Mouse (Mus musculus): Measurements from ENCODE around the gene Nf2. TPM values are rescaled to one million over a fixed set of nuclear protein-coding genes. Genes with fewer than 3 reads are reported as not detected.

Gene Nf2
- polyA plus RNA-seq, 1 experiment from 2014 or later: 64.0 TPM

DNA sequence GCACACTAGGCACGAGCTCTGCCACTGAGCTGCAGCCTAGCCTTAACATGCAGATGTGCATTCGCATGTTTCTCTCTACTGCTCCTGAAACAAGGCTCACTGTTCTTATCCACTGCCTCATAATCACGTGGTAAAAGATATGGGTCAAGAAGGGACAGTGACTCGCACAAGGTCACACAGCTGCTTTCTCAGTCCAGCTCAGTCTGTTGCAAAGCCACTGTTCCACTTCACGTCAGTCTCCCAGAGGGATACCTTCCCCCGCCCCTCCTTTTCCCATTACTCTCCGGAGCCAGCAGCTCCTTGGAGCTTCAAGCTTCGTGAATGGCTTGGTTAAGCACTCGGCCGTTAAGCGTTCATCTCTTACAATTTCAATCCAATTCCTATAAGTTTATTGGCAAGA, 128.9 kb downstream of the Nf2 start:
- WGBS: 60% methylated on average over 11 of the region's 11 CpGs
- ATAC-seq (ENCODE audit: low FRiP score, low TSS enrichment) (no peak), DNase-seq (peak; percentile 27)
- Histone ChIP-seq H3K4me3 (replicated peaks; ENCODE audit: low read depth, low read length) (no peak overlapping the region), H3K4me1 (ENCODE audit: control insufficient read depth, insufficient read depth, low read length) (no peaks in the 10 kb centered on the region), H3K36me3 (ENCODE audit: control insufficient read depth, insufficient read depth, low read length) (peaks cover 25% of the 10 kb centered on the region), H3K27ac (replicated peaks; ENCODE audit: low read depth, low read length) (no peak overlapping the region), H3K9ac (replicated peaks; ENCODE audit: low read length) (no peak overlapping the region), H3K27me3 (ENCODE audit: control insufficient read depth, insufficient read depth, low read length) (no peaks in the 10 kb centered on the region), H3K9me3 (ENCODE audit: control insufficient read depth, low read length) (no peaks in the 10 kb centered on the region), H3K4me2 (ENCODE audit: low read length) (no peak overlapping the region)

DNA sequence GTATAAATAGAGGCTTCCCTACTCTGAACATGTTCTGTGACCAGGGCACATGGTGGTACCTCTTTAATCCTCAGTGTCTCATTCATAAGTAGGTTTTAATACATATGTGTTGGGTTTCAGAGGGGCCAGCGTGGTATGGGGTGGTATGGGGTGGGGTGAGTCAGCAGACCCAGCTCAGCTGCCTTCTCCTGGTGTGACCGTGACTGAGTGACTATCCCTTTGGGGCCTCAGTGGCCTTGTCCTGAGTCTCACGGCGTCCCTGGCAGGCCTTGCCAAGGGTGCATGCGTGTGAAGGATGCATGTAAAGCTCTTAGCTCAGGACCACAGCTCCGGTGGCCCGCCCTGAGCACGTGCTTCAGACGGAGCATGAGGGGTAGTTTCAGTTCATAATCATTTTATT, 129.4 kb downstream of the Nf2 start:
- no peak for DNase-seq
- no peak overlapping the region for H3K4me2 ChIP-seq (ENCODE audit: low read length)
- WGBS: 88% methylated on average over 9 of the region's 9 CpGs
- no peaks in the 10 kb centered on the region for H3K27me3 ChIP-seq (ENCODE audit: control insufficient read depth, insufficient read depth, low read length)
- no peak overlapping the region for H3K4me3 ChIP-seq (replicated peaks; ENCODE audit: low read depth, low read length)
- H3K27ac ChIP-seq (replicated peaks; ENCODE audit: low read depth, low read length): no peak overlapping the region
- peaks cover 20% of the 10 kb centered on the region; the same call in 1 of the 2 replicates for H3K36me3 ChIP-seq (ENCODE audit: control insufficient read depth, insufficient read depth, low read length)
- H3K9me3 ChIP-seq (ENCODE audit: control insufficient read depth, low read length): no peaks in the 10 kb centered on the region
- ATAC-seq (ENCODE audit: low FRiP score, low TSS enrichment): no peak
- H3K4me1 ChIP-seq (ENCODE audit: control insufficient read depth, insufficient read depth, low read length): no peaks in the 10 kb centered on the region
- H3K9ac ChIP-seq (replicated peaks; ENCODE audit: low read length): no peak overlapping the region

DNA sequence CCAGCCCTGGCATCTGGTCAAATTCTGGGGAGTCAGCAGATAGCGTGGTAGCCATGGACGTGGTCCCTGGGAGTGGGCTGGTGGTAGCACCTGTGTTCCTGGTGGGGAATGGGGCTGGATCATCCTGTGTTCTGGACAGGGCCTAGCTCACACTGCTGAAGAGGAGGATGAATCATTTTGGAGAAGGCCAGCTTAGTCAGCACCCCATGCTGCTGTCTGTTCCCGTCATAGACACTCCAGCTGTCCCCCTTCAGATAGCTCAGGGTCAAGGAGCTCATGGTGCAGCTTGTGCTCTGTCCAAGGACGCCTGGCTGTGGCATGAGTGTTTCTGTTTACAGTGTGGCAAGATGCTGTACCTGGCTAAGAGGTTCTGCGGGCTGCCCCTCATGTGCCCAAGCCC, 130.8 kb downstream of the Nf2 start:
- no peak overlapping the region for H3K9ac ChIP-seq (replicated peaks; ENCODE audit: low read length)
- no peak overlapping the region for H3K4me2 ChIP-seq (ENCODE audit: low read length)
- no peaks in the 10 kb centered on the region for H3K4me1 ChIP-seq (ENCODE audit: control insufficient read depth, insufficient read depth, low read length)
- H3K4me3 ChIP-seq (replicated peaks; ENCODE audit: low read depth, low read length): no peak overlapping the region
- no peak for DNase-seq
- H3K27me3 ChIP-seq (ENCODE audit: control insufficient read depth, insufficient read depth, low read length): no peaks in the 10 kb centered on the region
- no peak for ATAC-seq (ENCODE audit: low FRiP score, low TSS enrichment)
- no peak overlapping the region for H3K27ac ChIP-seq (replicated peaks; ENCODE audit: low read depth, low read length)
- peaks cover 9% of the 10 kb centered on the region; the same call in 1 of the 2 replicates for H3K36me3 ChIP-seq (ENCODE audit: control insufficient read depth, insufficient read depth, low read length)
- no peaks in the 10 kb centered on the region for H3K9me3 ChIP-seq (ENCODE audit: control insufficient read depth, low read length)
- 84% methylated on average over 5 of the region's 5 CpGs for WGBS

DNA sequence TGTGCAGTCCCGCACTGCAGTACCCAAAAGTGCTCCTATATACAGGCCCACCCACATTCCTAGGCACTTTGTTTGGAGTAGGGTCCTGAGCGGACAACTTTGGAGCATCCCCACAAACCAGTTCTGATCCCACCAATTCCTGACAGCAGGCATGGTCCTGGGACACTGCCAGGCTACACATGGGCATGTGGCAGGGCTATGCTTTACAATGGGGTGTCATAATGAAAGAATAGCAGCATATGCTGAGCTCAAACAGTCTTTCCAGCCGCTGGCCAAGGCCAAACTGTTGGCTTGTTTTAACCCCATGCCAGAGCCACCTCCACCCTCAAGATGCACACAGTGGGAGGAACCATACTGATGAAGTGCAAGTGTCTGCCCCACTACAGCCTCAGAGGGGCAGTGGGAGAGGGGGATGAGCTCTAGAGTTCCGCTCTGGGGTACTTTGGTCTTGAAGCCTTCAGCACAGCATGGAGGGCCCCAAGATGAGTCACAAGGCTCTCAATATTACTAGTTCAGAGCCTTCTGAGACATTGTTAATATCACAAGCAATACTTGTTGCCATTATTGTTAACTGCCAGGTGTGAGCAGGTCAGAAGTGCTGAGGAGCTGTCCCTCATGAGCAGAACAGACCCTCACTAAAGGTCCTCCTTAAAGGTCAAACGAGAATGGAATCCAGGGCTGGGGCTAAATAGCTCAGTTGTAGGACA, 132.7 kb downstream of the Nf2 start:
- DNase-seq (no peak), ATAC-seq (ENCODE audit: low FRiP score, low TSS enrichment) (no peak)
- Histone ChIP-seq H3K36me3 (ENCODE audit: control insufficient read depth, insufficient read depth, low read length) (no peaks in the 10 kb centered on the region), H3K27me3 (ENCODE audit: control insufficient read depth, insufficient read depth, low read length) (no peaks in the 10 kb centered on the region), H3K9me3 (ENCODE audit: control insufficient read depth, low read length) (no peaks in the 10 kb centered on the region), H3K4me1 (ENCODE audit: control insufficient read depth, insufficient read depth, low read length) (no peaks in the 10 kb centered on the region), H3K27ac (replicated peaks; ENCODE audit: low read depth, low read length) (no peak overlapping the region), H3K4me2 (ENCODE audit: low read length) (no peak overlapping the region), H3K4me3 (replicated peaks; ENCODE audit: low read depth, low read length) (no peak overlapping the region), H3K9ac (replicated peaks; ENCODE audit: low read length) (no peak overlapping the region)
- 89% methylated on average over 5 of the region's 5 CpGs for WGBS

Small RNA genes lying within 50 kb of the gene (microRNA-seq; reads per million reads assigned to microRNA genes)
- gene Mir6918: 2.2 reads per million, percentile 14 among the genes with 10 or more reads in this experiment

Other genes with a start within 250 kb of the Nf2 start
- not detected in 2 replicates for gene Gm11032, start 229.5 kb downstream of the Nf2 start, polyA plus RNA-seq (2014; fragmentation: Nextera tagmentation; extraction: Ambion mirVana)
- gene Ascc2, start 211.8 kb downstream of the Nf2 start, polyA plus RNA-seq (2014; fragmentation: Nextera tagmentation; extraction: Ambion mirVana): 15.4 and 21.7 TPM in 2 replicates
- 495 and 649 TPM in 2 replicates for gene Uqcr10, start 145.2 kb downstream of the Nf2 start, polyA plus RNA-seq (2014; fragmentation: Nextera tagmentation; extraction: Ambion mirVana)
- 60.0 and 63.6 TPM in 2 replicates for gene Zmat5, start 144.9 kb downstream of the Nf2 start, polyA plus RNA-seq (2014; fragmentation: Nextera tagmentation; extraction: Ambion mirVana)
- 1.3 and 2.7 TPM in 2 replicates for gene Cabp7, start 102.8 kb downstream of the Nf2 start, polyA plus RNA-seq (2014; fragmentation: Nextera tagmentation; extraction: Ambion mirVana)
- 132 and 133 TPM in 2 replicates for gene Nipsnap1, start 24.4 kb upstream of the Nf2 start, polyA plus RNA-seq (2014; fragmentation: Nextera tagmentation; extraction: Ambion mirVana)
- 60.4 and 66.9 TPM in 2 replicates for gene Thoc5, start 45.8 kb upstream of the Nf2 start, polyA plus RNA-seq (2014; fragmentation: Nextera tagmentation; extraction: Ambion mirVana)
- 3.2 and 3.5 TPM in 2 replicates for gene Nefh, start 98.5 kb upstream of the Nf2 start, polyA plus RNA-seq (2014; fragmentation: Nextera tagmentation; extraction: Ambion mirVana)
- gene Ap1b1, start 137.3 kb upstream of the Nf2 start, polyA plus RNA-seq (2014; fragmentation: Nextera tagmentation; extraction: Ambion mirVana): 84.7 and 96.5 TPM in 2 replicates
- 0.33 and 1.3 TPM in 2 replicates for gene Rasl10a, start 208.6 kb upstream of the Nf2 start, polyA plus RNA-seq (2014; fragmentation: Nextera tagmentation; extraction: Ambion mirVana)
- 19.7 and 22.1 TPM in 2 replicates for gene Gas2l1, start 215.8 kb upstream of the Nf2 start, polyA plus RNA-seq (2014; fragmentation: Nextera tagmentation; extraction: Ambion mirVana)
- gene Rhbdd3, start 249.4 kb upstream of the Nf2 start, polyA plus RNA-seq (2014; fragmentation: Nextera tagmentation; extraction: Ambion mirVana): 34.5 and 45.4 TPM in 2 replicates
- gene Ewsr1, start 249.7 kb upstream of the Nf2 start, polyA plus RNA-seq (2014; fragmentation: Nextera tagmentation; extraction: Ambion mirVana): 346 and 428 TPM in 2 replicates